Mouse (Mus musculus): ENCODE measurements at regions not wholly inside any gene's neighbourhood (a gene's known extent, or its start where the extent isn't known, plus 50 kb on each side); places are given as distances from the start of the nearest gene placed in this dataset. TPM values are rescaled to one million over a fixed set of nuclear protein-coding genes. Genes with fewer than 3 reads are reported as not detected.
"Not testable (repeated sequence)": the region's sequence is repeated elsewhere in the genome, so short reads cannot be mapped to it uniquely, and the experiment has no call there.

DNA sequence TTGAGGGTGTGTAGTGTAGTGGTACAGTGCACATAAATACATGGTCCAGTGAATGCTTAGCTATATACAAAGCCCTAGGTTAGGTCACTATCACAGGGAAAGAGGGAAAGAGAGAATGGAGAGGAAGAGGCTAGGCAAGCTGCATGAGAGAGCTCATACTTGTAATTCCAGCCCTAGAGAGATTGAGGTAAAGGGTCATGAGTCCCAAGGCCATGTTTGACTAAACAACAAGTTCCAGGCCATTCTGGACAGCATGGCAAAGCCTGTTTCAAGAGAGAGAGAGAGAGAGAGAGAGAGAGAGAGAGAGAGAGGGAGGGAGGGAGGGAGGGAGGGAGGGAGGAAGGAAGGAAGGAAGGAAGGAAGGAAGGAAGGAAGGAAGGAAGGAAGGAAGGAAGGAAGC, 131.9 kb upstream of the Arx start:
- H3K4me1 ChIP-seq (ENCODE audit: control insufficient read depth, insufficient read depth, low read length); H3K4me3 ChIP-seq (ENCODE audit: low read depth, low read length); H3K9me3 ChIP-seq (replicated peaks; ENCODE audit: control insufficient read depth, low read length); DNase-seq (ENCODE audit: low spot score); H3K27me3 ChIP-seq (ENCODE audit: control insufficient read depth, insufficient read depth, low read length); H3K36me3 ChIP-seq (replicated peaks; ENCODE audit: control insufficient read depth, insufficient read depth, low read depth, low read length); H3K9ac ChIP-seq (replicated peaks; ENCODE audit: low read length); ATAC-seq (replicated peaks; ENCODE audit: insufficient number of reproducible peaks, low FRiP score, low TSS enrichment, low read depth); H3K27ac ChIP-seq (replicated peaks; ENCODE audit: low read depth, low read length); H3K4me2 ChIP-seq (ENCODE audit: low read depth, low read length): not testable (repeated sequence)

DNA sequence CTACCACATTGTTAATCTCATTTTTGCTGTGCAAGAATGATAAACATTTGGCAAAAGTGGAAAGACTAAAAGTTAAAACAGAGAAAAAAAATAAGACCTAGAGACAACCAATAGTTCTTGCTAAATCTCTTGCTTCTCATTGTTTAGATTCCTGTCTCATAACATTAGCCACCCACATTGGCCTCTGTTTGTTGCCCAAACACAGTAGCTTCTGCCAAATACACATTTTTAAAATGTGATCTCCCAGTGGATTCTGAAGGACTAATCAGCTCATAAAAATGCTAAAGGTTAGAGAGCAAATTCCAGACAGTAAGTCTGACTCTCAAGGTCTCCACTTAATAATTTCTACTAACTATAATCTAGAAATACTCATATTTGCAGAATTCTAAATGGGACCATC, 127.1 kb upstream of the Arx start:
- Histone ChIP-seq H3K36me3 (replicated peaks; ENCODE audit: control insufficient read depth, insufficient read depth, low read depth, low read length) (no peaks in the 10 kb centered on the region), H3K27ac (replicated peaks; ENCODE audit: low read depth, low read length) (no peak overlapping the region), H3K9me3 (replicated peaks; ENCODE audit: control insufficient read depth, low read length) (no peaks in the 10 kb centered on the region), H3K4me3 (ENCODE audit: low read depth, low read length) (no peak overlapping the region), H3K9ac (replicated peaks; ENCODE audit: low read length) (no peak overlapping the region), H3K27me3 (ENCODE audit: control insufficient read depth, insufficient read depth, low read length) (no peaks in the 10 kb centered on the region), H3K4me2 (ENCODE audit: low read depth, low read length) (no peak overlapping the region), H3K4me1 (ENCODE audit: control insufficient read depth, insufficient read depth, low read length) (no peaks in the 10 kb centered on the region)
- DNase-seq (ENCODE audit: low spot score) (no peak), ATAC-seq (replicated peaks; ENCODE audit: insufficient number of reproducible peaks, low FRiP score, low TSS enrichment, low read depth) (no peak)

DNA sequence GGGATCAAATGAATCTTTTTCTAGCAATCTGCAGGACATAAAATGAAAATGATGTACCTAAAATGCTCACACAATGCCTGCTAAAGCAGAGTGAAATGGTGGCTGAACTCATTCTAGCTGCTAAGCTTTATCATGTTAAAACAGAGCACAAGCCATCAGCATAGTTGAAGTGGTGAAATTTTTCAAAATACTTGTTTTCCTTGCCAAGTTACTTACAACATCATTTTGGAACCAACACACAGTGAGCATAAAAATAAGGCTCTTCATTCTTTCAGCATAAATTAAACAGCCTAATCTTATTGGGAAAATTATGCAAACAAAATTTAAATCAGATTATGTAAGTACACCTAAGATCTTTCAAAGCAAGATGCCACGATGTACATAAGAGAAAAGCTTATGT, 125.3 kb upstream of the Arx start:
- Histone ChIP-seq H3K27me3 (ENCODE audit: control insufficient read depth, insufficient read depth, low read length) (no peaks in the 10 kb centered on the region), H3K9ac (replicated peaks; ENCODE audit: low read length) (no peak overlapping the region), H3K4me2 (ENCODE audit: low read depth, low read length) (no peak overlapping the region), H3K4me1 (ENCODE audit: control insufficient read depth, insufficient read depth, low read length) (no peaks in the 10 kb centered on the region), H3K27ac (replicated peaks; ENCODE audit: low read depth, low read length) (no peak overlapping the region), H3K4me3 (ENCODE audit: low read depth, low read length) (no peak overlapping the region), H3K36me3 (replicated peaks; ENCODE audit: control insufficient read depth, insufficient read depth, low read depth, low read length) (no peaks in the 10 kb centered on the region), H3K9me3 (replicated peaks; ENCODE audit: control insufficient read depth, low read length) (no peaks in the 10 kb centered on the region)
- DNase-seq (ENCODE audit: low spot score), result no peak
- WGBS, result 57% methylated on average over 1 of the region's 1 CpGs
- no peak for ATAC-seq (replicated peaks; ENCODE audit: insufficient number of reproducible peaks, low FRiP score, low TSS enrichment, low read depth)

Small RNA genes in the stretch of these regions (microRNA-seq; reads per million reads assigned to microRNA genes)
- gene Gm24973 (ENCODE audit: borderline number of aligned reads), result not detected
